10 mouse cellular contexts compared by ENCODE assay signal in genomic region chr15:84251227-84251626, GRCm38 (mm10). TPM values are rescaled to one million over a fixed set of nuclear protein-coding genes. Genes with fewer than 3 reads are reported as not detected.
DNase-seq lines count a peak whose midpoint lies in the region; ATAC-seq and TF ChIP-seq lines count a peak whose summit lies in the region.
"Had no signal": no experiment of that assay in that cellular context is flagged by ENCODE, and none has a peak within 500 bp of the region (broad histone marks: within the 10 kb centered on the region; RNA-seq: fewer than 3 reads in every experiment).

No protein-coding gene starts in this region.

- no peaks in the 10 kb centered on the region for H3K27me3 ChIP-seq in intestine, embryonic 15.5 days (replicated peaks)
- no peaks in the 10 kb centered on the region for H3K27me3 ChIP-seq in intestine, embryonic 16.5 days (replicated peaks; ENCODE audit: control insufficient read depth, insufficient read depth, low read length)
- H3K27me3 ChIP-seq in cerebellum, adult 2 months (ENCODE audit: control insufficient read depth, insufficient read depth, low read length) = no peaks in the 10 kb centered on the region
- H3K27me3 ChIP-seq in heart, embryonic 10.5 days (ENCODE audit: insufficient read depth, poor library complexity, severe bottlenecking) = no peaks in the 10 kb centered on the region
- H3K27me3 ChIP-seq in limb, embryonic 14.5 days (ENCODE audit: control insufficient read depth, insufficient read depth, low read length) = no peaks in the 10 kb centered on the region
- H3K27me3 ChIP-seq: stomach, embryonic 15.5 days had no signal

- peak; percentile 34; the same call in 1 of the 2 replicates for ATAC-seq in intestine, embryonic 15.5 days
- ATAC-seq in intestine, embryonic 16.5 days = no peak
- peak; percentile 42; the same call in 1 of the 2 replicates for ATAC-seq in limb, embryonic 14.5 days (ENCODE audit: low FRiP score, low read depth)

- H3K4me1 ChIP-seq in intestine, embryonic 15.5 days (replicated peaks) = peaks cover 7% of the 10 kb centered on the region; the same call in 1 of the 2 replicates
- peaks cover 13% of the 10 kb centered on the region; the same call in 1 of the 2 replicates for H3K4me1 ChIP-seq in intestine, embryonic 16.5 days (ENCODE audit: control insufficient read depth, insufficient read depth, low read length)
- H3K4me1 ChIP-seq in cerebellum, adult 2 months (ENCODE audit: control insufficient read depth, insufficient read depth, low read length) = peaks cover 30% of the 10 kb centered on the region
- peaks cover 67% of the 10 kb centered on the region for H3K4me1 ChIP-seq in heart, embryonic 10.5 days
- H3K4me1 ChIP-seq in limb, embryonic 14.5 days (ENCODE audit: control insufficient read depth, insufficient read depth, low read length) = no peaks in the 10 kb centered on the region

- H3K9me3 ChIP-seq in intestine, embryonic 15.5 days = no peaks in the 10 kb centered on the region
- H3K9me3 ChIP-seq in intestine, embryonic 16.5 days (ENCODE audit: control insufficient read depth, low read length) = no peaks in the 10 kb centered on the region
- no peaks in the 10 kb centered on the region for H3K9me3 ChIP-seq in heart, embryonic 10.5 days
- H3K9me3 ChIP-seq in limb, embryonic 14.5 days (ENCODE audit: control insufficient read depth, low read length) = no peaks in the 10 kb centered on the region
- H3K9me3 ChIP-seq: stomach, embryonic 15.5 days had no signal

- H3K27ac ChIP-seq in intestine, embryonic 15.5 days = no peak overlapping the region
- no peak overlapping the region for H3K27ac ChIP-seq in intestine, embryonic 16.5 days (ENCODE audit: low read length)
- H3K27ac ChIP-seq in cerebellum, adult 2 months (ENCODE audit: insufficient read depth, low read length) = no peak overlapping the region
- H3K27ac ChIP-seq in heart, embryonic 10.5 days = peak overlapping the region; percentile 88
- no peak overlapping the region for H3K27ac ChIP-seq in limb, embryonic 14.5 days (replicated peaks; ENCODE audit: low read depth, low read length)
- H3K27ac ChIP-seq: liver, embryonic 14.5 days; stomach, embryonic 15.5 days had no signal

- DNase-seq in cerebellum, adult 2 months = peak; percentile 46 to 55
- peak; percentile 85 for DNase-seq in heart, embryonic 10.5 days (ENCODE audit: low spot score)
- DNase-seq in limb, embryonic 14.5 days (ENCODE audit: low spot score) = peak; percentile 53
- DNase-seq in thymus, postnatal 14 days = no peak
- no peak for DNase-seq in liver
- no peak for DNase-seq in spleen, postnatal 14 days (ENCODE audit: low spot score in 2 of 2)

- no peak for TF ChIP-seq POLR2A in cerebellum, adult 2 months (IDR thresholded peaks at IDR 0.05; ENCODE audit: borderline replicate concordance, insufficient read depth, low read length)
- TF ChIP-seq POLR2A in limb, embryonic 14.5 days (IDR thresholded peaks at IDR 0.05; ENCODE audit: borderline replicate concordance, extremely low read depth, insufficient read depth, insufficient read length) = no peak

- no peak overlapping the region for H3K4me2 ChIP-seq in intestine, embryonic 15.5 days (replicated peaks)
- H3K4me2 ChIP-seq in intestine, embryonic 16.5 days (ENCODE audit: low read depth, low read length) = no peak overlapping the region
- no peak overlapping the region for H3K4me2 ChIP-seq in limb, embryonic 14.5 days (replicated peaks; ENCODE audit: low read depth, low read length, severe bottlenecking)
- H3K4me2 ChIP-seq: stomach, embryonic 15.5 days had no signal

- H3K9ac ChIP-seq in intestine, embryonic 15.5 days = no peak overlapping the region
- no peak overlapping the region for H3K9ac ChIP-seq in intestine, embryonic 16.5 days (ENCODE audit: low read depth, low read length)
- no peak overlapping the region for H3K9ac ChIP-seq in limb, embryonic 14.5 days (ENCODE audit: low read depth, low read length, severe bottlenecking)
- H3K9ac ChIP-seq: liver, embryonic 14.5 days; stomach, embryonic 15.5 days had no signal

- H3K36me3 ChIP-seq in intestine, embryonic 15.5 days = no peaks in the 10 kb centered on the region
- H3K36me3 ChIP-seq in intestine, embryonic 16.5 days (ENCODE audit: control insufficient read depth, insufficient read depth, low read length) = no peaks in the 10 kb centered on the region
- H3K36me3 ChIP-seq in heart, embryonic 10.5 days = peaks cover 5% of the 10 kb centered on the region; the same call in 1 of the 2 replicates
- H3K36me3 ChIP-seq in limb, embryonic 14.5 days (ENCODE audit: control insufficient read depth, insufficient read depth, low read length) = no peaks in the 10 kb centered on the region
- H3K36me3 ChIP-seq: stomach, embryonic 15.5 days had no signal

- TF ChIP-seq CTCF in cerebellum, adult 2 months (IDR thresholded peaks at IDR 0.05; ENCODE audit: borderline replicate concordance, insufficient read depth, low read depth, low read length) = no peak

- WGBS in intestine, embryonic 15.5 days = 42% methylated on average over 13 of the region's 13 CpGs
- WGBS in intestine, embryonic 16.5 days = 38% methylated on average over 13 of the region's 13 CpGs
- WGBS in cerebellum, adult 2 months = 42% methylated on average over 13 of the region's 13 CpGs
- 50% methylated on average over 13 of the region's 13 CpGs for WGBS in heart, embryonic 10.5 days
- 36% methylated on average over 13 of the region's 13 CpGs for WGBS in limb, embryonic 14.5 days

- no peak overlapping the region for H3K4me3 ChIP-seq in intestine, embryonic 15.5 days (replicated peaks)
- H3K4me3 ChIP-seq in intestine, embryonic 16.5 days (ENCODE audit: low read length) = no peak overlapping the region
- no peak overlapping the region for H3K4me3 ChIP-seq in cerebellum, adult 2 months (replicated peaks; ENCODE audit: insufficient read depth, low read depth, low read length)
- no peak overlapping the region for H3K4me3 ChIP-seq in heart, embryonic 10.5 days
- H3K4me3 ChIP-seq in limb, embryonic 14.5 days (replicated peaks; ENCODE audit: low read length) = no peak overlapping the region
- H3K4me3 ChIP-seq: stomach, embryonic 15.5 days had no signal

RNA-seq across cellular contexts. Expression of gene Parvb, which starts 19.4 kb away (rescaled TPM):
- polyA plus RNA-seq in intestine, embryonic 15.5 days (2015; fragmentation: Nextera tagmentation; extraction: Ambion mirVana) = 3.2 and 3.9 TPM in 2 replicates
- polyA plus RNA-seq in intestine, embryonic 16.5 days (2015; fragmentation: Nextera tagmentation; extraction: Ambion mirVana) = 2.5 TPM in 2 replicates
- polyA plus RNA-seq in cerebellum, adult 2 months (2012; rRNA removed) = 16.4 and 18.1 TPM in 2 replicates
- polyA plus RNA-seq in heart, embryonic 10.5 days (2016; fragmentation: Nextera tagmentation; extraction: Ambion mirVana) = 12.8 and 17.6 TPM in 2 replicates
- polyA plus RNA-seq in limb, embryonic 14.5 days (2012; rRNA removed) = 13.5 and 14.0 TPM in 2 replicates
- 2.4 and 2.6 TPM in 2 replicates for polyA plus RNA-seq in limb, embryonic 14.5 days (2014; fragmentation: Nextera tagmentation; extraction: Ambion mirVana)

RNA-seq across cellular contexts. Expression of gene Samm50, which starts 59.2 kb away (rescaled TPM):
- polyA plus RNA-seq in intestine, embryonic 15.5 days (2015; fragmentation: Nextera tagmentation; extraction: Ambion mirVana) = 148 and 151 TPM in 2 replicates
- polyA plus RNA-seq in intestine, embryonic 16.5 days (2015; fragmentation: Nextera tagmentation; extraction: Ambion mirVana) = 152 and 165 TPM in 2 replicates
- polyA plus RNA-seq in cerebellum, adult 2 months (2012; rRNA removed) = 56.4 and 57.1 TPM in 2 replicates
- polyA plus RNA-seq in heart, embryonic 10.5 days (2016; fragmentation: Nextera tagmentation; extraction: Ambion mirVana) = 122 and 132 TPM in 2 replicates
- polyA plus RNA-seq in limb, embryonic 14.5 days (2012; rRNA removed) = 22.2 and 29.1 TPM in 2 replicates
- 71.2 and 71.8 TPM in 2 replicates for polyA plus RNA-seq in limb, embryonic 14.5 days (2014; fragmentation: Nextera tagmentation; extraction: Ambion mirVana)

Comparison
In these comparisons a context has a peak if more than half of its experiments do, and no peak if none do; other contexts are left out.
1. DNase-seq: peak in cerebellum, adult 2 months (2 of 2), heart, embryonic 10.5 days (single experiment) and limb, embryonic 14.5 days (single experiment); none in thymus, postnatal 14 days (single experiment), liver (single experiment) and spleen, postnatal 14 days (0 of 2).